Mouse (Mus musculus) gastrocnemius, postnatal 36 days (tissue): ENCODE results near the gene Plekhf1. TPM values are rescaled to one million over a fixed set of nuclear protein-coding genes. Genes with fewer than 3 reads are reported as not detected.

ENCODE experiments used
- DNase-seq, 2 experiments: peaks; one replicate each; pipeline ENCODE4 v3.0.0; 2022
- intact Hi-C: fragments of 180-260 bp; cut with DNase I; formaldehyde crosslinking; loops from one replicate; pipeline ENCODE4 v1.15.1; 2025
- total RNA-seq, 2 experiments: library from RNA; stranded (reverse); gene quantifications; 2 replicates each; pipeline ENCODE4 v1.2.3; 2021

The Plekhf1 gene
- total RNA-seq, 2 experiments from 2014 or later: 5.6 to 6.0 TPM

DNA sequence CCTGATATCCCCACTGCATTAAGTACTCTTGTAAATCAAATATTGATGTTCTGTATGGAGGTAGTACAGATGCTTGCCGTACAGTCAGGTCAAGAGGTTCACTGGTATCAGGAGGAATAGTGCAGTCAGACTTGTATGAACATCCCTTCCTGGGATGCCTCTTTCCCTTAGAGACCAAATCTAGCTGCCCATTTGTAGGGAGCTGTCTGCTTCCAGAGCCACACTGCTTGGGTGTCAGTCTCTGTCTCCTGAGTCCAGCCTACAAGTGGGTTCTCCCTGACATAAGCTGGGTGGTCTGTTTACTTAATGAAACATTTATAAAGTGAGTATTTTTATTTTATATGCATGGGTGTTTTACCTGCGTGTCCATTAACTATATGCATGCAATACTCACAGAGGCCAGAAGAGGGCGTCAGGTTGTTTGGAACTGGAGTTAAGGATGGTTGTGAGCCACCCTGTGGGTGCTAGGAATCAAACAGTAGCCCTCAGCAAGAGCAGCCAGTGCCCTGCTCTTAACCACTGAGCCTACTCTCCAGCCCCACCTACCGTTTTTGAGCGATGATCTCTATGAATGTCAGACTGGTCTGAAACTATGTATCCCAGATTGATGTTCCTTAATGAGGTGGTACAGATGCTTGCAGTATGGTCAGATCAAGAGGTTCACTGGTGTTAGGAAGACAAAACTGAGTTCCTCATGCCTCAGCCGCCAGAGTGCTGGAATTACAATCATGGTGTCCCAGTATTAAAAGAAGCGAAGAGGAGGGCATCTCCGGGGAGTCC is 37.6 kb downstream of the Plekhf1 start:
- no peak for DNase-seq
- intact Hi-C loops: no loop called here

DNA sequence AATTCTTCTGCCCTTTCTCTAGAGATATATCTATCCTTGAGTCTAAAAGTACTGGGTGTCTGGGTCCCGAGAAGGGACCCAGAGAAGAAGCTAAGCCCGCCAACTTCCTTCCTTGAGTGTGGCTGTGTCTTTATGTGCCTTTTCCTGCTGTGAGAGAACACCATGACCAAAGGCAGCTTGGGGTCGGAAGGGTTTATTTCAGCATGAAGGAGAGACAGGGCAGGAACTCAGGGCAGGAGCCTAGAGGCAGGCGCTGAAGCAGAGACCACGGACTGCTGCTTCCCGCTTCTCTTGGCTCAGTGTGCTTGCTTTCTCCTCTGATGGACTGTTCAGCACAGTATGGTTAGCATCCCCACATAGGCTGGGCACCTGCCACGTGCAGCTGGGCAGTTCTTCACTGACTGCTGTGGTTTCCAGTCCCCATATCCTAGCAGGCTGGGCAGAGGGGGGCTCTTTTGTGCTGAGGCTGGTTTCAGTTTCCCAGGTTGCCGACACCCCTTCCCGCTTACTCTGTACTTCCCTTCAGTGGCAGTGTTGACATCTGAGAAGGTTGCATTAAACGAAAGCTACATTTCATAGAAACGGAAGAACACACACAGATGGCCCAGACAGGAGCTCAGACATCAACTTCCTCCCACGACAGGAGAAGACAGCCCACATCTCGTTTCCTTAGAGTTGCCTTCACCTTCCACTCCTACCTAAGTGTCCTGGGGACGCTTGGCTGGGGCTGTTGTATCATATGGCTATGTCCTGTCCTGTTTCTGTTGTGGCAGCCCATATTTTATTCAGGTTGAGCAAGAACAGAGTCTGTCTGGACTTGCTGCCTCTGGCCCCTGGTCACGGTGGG is 38.5 kb downstream of the Plekhf1 start:
- intact Hi-C loops: no loop called here
- no peak for DNase-seq

DNA sequence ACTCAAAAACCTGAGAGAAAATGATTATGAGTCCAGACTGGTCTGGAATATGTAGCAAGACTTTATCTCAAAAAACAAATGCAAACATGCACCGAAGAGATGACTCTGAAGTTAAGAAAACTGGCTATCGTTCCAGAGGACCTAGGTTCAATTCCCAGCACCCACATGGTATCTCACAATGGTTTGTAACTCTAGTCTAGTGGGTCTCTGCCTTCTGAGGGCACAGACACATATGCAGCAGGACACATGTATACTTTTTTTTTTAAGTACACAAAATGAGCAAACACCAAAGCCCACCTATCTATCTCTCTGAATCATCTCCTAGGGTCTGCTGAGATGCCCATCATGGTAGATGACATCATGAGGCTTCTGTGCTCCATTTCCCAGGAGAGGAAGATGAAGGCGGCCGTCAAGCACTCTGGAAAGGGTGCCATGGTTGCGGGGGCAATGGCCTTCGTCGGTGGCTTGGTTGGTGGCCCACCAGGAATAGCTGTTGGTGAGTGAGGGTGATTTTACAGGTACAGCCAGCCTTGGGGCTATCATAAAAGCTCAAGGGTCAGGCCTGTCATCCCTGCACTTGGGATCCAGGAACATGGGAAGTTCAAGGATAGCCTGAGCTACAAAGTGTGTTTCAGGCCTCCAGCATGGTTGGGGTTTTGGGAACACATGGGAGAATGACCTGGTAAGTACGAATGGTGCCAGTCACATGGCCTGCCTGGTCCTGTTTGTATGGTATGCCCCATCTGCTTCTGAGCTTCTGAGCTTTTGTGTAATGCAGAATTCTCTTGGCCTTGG is 39.3 kb downstream of the Plekhf1 start:
- intact Hi-C loops: no loop called here
- DNase-seq: no peak

DNA sequence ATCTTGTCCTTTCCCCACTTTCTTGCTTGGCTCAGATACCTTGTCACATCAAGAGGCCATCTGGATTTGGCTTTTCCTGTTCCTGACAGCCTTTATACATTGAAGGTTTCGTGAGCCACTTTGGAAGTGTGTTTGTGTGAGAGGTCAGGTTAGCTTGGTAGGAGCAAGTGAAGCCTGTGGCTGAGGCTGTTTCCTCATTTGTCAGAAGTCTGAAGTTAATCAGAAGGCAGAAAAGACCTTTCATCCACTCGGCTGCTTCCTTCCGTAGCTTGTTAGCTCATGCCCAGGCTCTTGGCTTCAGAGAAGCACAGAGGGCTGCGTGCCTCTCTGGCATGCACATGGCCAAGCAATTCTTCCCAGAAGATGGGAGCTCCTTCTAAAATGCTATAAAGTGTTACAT is 40.0 kb downstream of the Plekhf1 start:
- intact Hi-C loops: no loop called here
- no peak for DNase-seq

DNA sequence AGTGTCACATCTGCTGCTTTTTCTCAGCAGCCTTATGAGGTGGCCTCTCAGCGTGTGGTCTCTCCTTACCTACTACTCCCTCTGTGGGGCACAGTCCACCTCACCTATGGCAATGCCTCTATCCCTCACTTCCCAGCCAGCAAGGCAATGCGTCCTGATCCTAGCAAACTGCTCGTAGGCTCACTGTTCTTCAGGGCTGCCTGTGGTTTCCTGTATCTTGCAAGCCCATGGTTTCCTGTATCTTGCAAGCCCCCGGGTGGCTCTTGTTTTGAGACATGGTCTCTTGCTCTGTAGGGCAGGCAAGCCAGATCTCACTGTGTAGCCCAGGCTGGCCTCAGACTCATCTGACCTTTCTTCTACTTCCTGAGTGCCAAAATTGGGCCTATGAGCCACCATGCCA is 41.0 kb downstream of the Plekhf1 start:
- DNase-seq: no peak
- intact Hi-C loops: no loop called here

DNA sequence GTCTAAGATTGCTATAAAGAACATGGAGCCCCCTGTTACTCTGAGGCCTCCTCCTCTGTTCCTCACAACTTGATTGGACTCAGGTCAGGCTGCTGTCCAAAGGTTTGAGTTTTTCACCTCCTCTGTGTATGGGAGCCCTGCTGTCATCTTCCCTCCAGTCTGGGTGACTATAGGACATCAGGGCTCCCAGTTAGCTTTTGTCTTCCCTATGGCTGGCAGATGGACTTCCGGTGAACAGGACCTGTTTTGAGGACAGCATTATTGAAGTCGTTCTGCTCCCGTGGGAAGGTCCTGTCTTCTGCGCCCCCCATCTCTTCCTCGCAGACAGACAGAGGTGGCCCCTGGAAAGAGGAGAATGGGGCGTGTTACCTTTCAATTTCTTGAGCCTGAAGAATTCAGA is 43.0 kb downstream of the Plekhf1 start:
- intact Hi-C loops: no loop called here
- DNase-seq: no peak

DNA sequence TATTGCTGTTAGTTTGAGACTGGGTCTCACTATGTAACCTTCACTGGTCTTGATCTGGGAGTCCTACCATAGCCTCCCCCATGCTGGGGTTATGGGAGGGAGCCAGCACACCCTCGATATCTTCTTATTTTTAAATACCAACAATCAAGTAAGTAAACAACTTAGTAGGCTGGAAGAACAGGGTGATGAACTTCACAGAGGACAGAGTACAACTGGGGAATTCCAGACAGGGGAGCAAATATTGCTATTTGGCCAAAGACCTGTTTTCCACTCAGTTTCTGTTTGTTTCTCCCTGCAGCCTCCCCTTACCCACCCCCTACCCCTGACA is 43.4 kb downstream of the Plekhf1 start:
- intact Hi-C loops: no loop called here

DNA sequence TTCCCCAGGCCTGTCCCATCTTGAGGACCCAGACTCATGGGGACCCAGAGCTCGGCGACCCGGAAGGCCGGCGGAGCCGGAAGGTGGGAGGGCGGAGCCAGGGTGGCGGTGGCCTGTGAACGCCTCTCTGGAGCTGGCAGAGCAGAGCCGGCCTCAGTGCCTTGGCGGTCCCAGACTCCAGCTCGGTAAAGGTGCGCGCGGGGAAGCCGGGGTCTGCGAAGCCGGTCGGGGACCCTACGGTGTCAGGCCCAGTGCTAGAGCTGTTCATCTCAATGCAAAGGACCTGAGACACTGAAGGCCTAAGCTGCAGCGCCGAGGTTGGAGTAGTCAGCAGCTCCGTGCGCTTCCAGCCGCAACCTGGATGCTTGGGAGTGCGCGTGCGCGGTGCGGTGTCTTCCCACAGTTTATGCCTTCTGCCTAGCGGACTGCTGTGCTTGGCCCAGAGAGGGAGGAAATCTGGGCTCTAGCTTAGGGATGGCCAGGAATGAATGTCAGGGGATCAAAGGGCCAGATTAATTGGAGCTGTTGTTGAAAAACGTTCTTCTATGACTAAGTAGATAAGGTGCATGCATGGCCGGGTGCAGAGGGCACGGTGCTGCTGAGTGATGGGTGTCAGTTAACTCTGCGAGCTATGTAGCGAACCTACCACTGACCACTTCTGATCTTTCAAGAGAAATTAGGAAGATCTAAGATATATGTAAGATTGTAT is 44.0 kb downstream of the Plekhf1 start:
- intact Hi-C loops: loop anchor here (2.0 kb wide), 2 partner anchors 17 to 83 kb away; no protein-coding TSS in a partner anchor
- peak; percentile 76 to 82 for DNase-seq

More for the DNA sequence above, 43.4 kb downstream of the Plekhf1 start:
- DNase-seq: no peak

DNA sequence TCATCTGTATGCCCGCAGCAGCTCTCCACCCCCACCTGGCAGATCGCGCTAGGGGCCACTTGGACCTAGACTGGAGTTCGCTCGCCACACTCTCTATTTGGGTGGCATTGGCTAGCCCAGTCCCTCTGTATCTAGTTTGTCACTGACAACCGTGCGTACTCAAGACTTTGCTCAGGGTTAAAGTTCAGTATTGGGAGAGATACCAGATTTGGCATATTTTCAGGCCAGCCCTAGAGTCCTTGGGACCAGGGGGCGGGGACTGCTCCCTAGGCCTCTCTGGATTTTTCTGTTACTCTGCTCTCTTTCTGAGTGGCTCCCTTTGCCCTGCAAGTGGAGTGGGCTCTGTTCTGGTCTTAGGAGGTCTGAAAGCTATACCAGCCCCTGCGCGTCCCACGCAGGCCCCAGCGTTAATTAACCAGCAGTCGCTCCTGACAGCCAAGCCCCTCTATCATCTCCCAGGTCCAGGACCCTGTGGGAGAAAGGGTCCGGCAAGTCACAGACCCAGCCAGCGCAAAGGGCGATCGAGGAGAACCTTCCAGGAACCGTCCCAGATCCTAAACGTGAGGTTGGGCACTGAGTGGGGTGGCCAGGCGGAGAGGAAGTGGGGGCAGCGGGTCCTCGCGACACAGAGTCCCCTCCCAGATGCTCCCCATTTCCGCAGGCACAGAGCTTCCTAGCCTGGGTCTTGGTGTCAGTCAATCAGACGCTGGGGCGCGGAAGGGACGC is 44.7 kb downstream of the Plekhf1 start, which contains the start of gene 1600014C10Rik:
1600014C10Rik (plus strand) TSS at position 256 of the 726 bp plus-strand sequence.
- intact Hi-C loops: loop anchor here (2.0 kb wide), 2 partner anchors 18 to 84 kb away; no protein-coding TSS in a partner anchor
- DNase-seq: peak in 1 of 2 experiments; percentile 14

DNA sequence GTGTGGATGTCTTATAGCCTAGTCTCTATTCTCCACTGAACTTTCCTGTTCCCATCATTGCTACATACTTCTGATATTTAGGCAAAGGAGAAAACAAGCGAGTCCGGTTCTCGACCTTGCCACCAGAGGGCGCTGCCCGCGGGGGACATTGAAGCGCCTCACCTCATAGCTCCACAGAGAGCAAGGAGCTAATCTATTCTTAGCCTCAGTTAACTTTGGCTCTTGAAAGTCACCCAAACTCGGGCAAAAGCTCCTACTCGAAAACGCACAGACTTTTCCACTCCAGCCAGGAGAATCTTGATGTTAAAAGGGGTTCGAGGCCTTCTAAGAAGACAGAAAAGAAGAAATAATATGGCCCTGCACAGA is 45.2 kb downstream of the Plekhf1 start:
- peak; percentile 79 to 83 for DNase-seq
- intact Hi-C loops: loop anchor here (2.0 kb wide), 2 partner anchors 18 to 84 kb away; no protein-coding TSS in a partner anchor

DNA sequence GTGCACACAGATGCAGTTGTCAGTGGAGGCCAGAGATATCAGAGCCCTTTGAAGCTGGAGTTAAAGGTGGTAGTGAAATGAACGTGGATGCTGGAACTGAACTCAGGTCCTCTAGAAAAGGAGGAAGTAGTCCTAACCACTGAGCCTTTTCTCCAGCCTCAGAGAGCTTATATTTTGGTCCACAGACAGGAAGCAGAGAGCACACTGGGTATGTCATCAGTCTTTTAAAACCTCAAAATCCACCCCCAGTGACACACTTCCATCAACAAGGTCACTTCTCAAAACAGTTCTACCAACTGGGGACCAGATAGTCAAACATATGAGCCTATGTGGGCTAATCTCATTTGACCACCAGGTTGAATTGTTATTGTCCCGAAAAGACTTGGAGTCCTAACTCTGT is 46.5 kb downstream of the Plekhf1 start:
- no peak for DNase-seq
- intact Hi-C loops: no loop called here

DNA sequence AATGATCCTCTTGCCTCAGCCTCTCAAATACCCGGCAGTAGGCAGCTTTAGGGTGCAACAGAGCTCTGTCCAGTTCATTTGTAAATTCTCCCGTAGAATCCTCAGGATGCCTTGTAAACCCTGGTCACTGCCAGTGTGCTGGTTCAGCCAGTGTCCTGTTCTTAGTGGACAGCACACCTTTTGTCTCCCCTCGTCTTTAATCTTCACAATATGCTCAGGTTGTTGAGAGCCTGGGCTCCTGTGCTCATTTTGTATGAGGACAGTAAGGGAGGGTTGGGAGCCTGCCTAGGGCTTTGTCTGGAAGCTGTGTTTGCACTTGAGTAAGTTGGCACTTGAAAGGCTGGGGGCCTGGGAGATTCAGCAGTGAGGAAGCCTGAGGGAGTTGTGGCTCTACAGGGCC is 47.9 kb downstream of the Plekhf1 start:
- no peak for DNase-seq
- intact Hi-C loops: loop anchor here (5.0 kb wide), 1 partner anchor 578 kb away; no protein-coding TSS in a partner anchor

DNA sequence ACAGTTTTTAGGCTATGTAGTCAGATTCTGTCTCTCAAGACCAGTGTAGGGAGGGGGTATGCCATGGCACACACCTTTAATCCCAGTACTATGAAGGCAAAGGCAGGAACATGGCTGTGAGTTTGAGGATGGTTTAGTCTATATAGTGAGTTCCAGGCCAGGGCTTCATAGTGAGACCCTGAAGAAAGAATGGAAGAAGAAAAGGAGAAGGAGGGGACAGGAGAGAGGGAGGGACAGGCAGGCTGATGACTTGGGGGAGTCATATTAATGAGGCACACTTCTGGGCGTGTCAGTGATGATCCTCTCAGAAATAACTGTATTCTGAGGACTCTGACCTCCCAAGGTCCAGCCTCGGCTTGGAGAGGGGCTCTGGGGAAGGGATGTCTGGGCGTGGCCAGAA is 51.8 kb downstream of the Plekhf1 start:
- no peak for DNase-seq
- intact Hi-C loops: loop anchor here (5.0 kb wide), 1 partner anchor 574 kb away; no protein-coding TSS in a partner anchor

DNA sequence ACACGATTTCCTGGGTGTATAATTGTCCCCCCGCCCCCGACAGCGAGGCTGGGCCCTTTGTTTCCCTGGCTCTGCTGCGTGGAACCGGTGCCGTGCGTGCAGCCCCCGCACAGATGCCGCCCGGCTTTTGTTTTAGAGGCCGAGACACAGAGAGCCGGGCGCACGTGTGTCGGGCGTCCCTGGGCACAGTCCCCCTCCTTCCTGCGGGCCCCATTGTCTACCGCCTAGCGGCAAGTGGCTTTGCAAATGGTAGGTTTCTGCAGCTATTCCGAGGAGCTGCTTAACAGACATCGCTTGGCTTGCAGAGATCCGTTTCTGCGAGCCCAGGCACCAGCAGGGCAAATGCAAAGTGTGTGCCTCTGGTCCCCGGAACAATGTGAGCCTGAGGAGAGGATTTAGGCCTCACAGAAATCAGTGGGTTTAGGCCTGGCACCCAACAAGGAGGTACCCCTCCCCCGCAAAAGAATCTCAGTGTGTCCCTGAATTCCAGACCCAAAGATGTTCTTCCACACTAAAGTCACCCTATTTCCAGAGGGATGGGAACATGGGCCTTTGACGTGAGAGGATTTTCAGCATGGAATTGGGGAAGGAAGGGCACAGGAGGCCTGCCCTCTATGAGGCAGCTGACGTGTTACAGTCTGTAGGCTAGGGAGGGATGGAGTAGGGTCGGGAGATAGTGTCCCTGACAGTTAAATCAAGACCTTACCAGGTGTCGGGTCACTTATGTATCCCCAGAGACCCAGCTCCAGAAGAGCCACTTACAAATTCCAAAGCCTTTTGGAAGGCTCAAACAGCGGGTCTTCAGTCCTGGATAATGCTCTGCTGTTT is 53.3 kb downstream of the Plekhf1 start:
- no peak for DNase-seq
- intact Hi-C loops: loop anchor here (5.0 kb wide), 1 partner anchor 572 kb away; no protein-coding TSS in a partner anchor

DNA sequence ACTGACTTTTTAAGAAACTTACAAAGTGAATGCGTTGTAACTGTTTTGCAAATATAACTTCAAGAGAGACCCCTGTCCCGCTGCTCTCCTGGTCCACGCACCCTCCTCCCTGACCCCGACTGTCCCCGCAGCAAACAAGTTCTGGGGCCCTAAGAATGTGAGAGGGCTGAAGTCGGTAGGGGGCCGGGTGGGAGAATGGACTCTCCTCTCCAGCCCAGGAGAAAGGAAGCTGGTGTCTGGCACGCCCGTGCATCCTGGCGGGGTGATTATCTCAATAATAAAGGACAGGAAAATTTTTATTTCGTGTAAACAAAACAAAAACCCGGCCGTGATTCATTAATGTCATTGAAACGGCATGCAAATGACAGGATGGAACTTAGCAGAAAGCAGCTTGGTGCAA is 53.9 kb downstream of the Plekhf1 start:
- DNase-seq: no peak
- intact Hi-C loops: no loop called here

DNA sequence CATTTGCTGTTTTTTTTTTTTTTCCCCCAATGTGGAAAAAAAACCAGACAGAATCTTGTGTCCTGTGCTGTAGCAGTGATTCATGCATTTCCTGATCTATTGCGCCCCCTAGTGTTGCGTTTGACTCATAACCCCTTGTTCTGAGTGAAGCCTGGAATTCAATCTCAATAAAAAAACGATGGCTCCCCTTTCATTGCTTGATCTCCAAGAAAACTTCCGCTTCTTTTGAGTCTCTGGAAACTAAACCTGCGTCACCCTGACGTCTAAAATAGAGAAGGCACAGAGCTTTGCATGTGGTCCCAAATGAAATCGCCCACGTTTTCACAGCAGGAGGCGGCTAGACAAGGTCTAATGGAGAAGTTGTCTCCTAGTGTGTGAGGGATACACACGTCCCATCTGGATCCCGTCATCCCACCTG is 60.1 kb downstream of the Plekhf1 start:
- no peak for DNase-seq
- intact Hi-C loops: no loop called here
